Mouse (Mus musculus): Measurements from ENCODE around the gene Slc25a26. TPM values are rescaled to one million over a fixed set of nuclear protein-coding genes. Genes with fewer than 3 reads are reported as not detected.

Slc25a26 gene
- polyA plus RNA-seq (2016; fragmentation: Nextera tagmentation; extraction: Ambion mirVana): 8.7 and 9.3 TPM in 2 replicates

- WGBS: under 1% methylated on average over 37 of the region's 37 CpGs
These were observed at the start of gene Slc25a26 for GRCm38 (mm10) chr6:94499897-94500623. Gene Slc25a26, plus strand, starts transcription at chr6:94500331.

GRCm38 (mm10) chr6:94464037-94464891 lies 35.9 kb upstream of the Slc25a26 start:
- Histone ChIP-seq H3K4me1 (replicated peaks) (peaks cover 14% of the 10 kb centered on the region), H3K4me3 (peak overlapping the region; percentile 34), H3K27ac (peak overlapping the region; percentile 77), H3K27me3 (ENCODE audit: insufficient read depth, poor library complexity, severe bottlenecking) (no peaks in the 10 kb centered on the region), H3K9me3 (no peaks in the 10 kb centered on the region), H3K36me3 (no peaks in the 10 kb centered on the region)
- DNase-seq (ENCODE audit: low spot score): peak; percentile 55
- WGBS: 13% methylated on average over 12 of the region's 12 CpGs

More at GRCm38 (mm10) chr6:94499897-94500623, at the start of gene Slc25a26:
- H3K4me3 ChIP-seq: peak within 1 kb of the TSS; percentile 91
- peak within 1 kb of the TSS; percentile 90 for H3K27ac ChIP-seq
- no peaks in the 10 kb centered on the region for H3K9me3 ChIP-seq
- no peaks in the 10 kb centered on the region for H3K36me3 ChIP-seq
- peaks cover 20% of the 10 kb centered on the region for H3K4me1 ChIP-seq (replicated peaks)
- DNase-seq (ENCODE audit: low spot score): peak; percentile 92
- no peaks in the 10 kb centered on the region for H3K27me3 ChIP-seq (ENCODE audit: insufficient read depth, poor library complexity, severe bottlenecking)

- peaks cover 18% of the 10 kb centered on the region for H3K4me1 ChIP-seq (replicated peaks)
- no peaks in the 10 kb centered on the region for H3K27me3 ChIP-seq (ENCODE audit: insufficient read depth, poor library complexity, severe bottlenecking)
- H3K9me3 ChIP-seq: no peaks in the 10 kb centered on the region
- H3K4me3 ChIP-seq: no peak overlapping the region
- WGBS: 61% methylated on average over 5 of the region's 5 CpGs
- no peaks in the 10 kb centered on the region for H3K36me3 ChIP-seq
- H3K27ac ChIP-seq: no peak overlapping the region
- peak; percentile 12 for DNase-seq (ENCODE audit: low spot score)
These were observed 33.5 kb upstream of the Slc25a26 start for GRCm38 (mm10) chr6:94466508-94467205.

- no peaks in the 10 kb centered on the region for H3K4me1 ChIP-seq (replicated peaks)
- no peak overlapping the region for H3K27ac ChIP-seq
- WGBS: 66% methylated on average over 2 of the region's 2 CpGs
- no peaks in the 10 kb centered on the region for H3K9me3 ChIP-seq
- DNase-seq (ENCODE audit: low spot score): no peak
- no peak overlapping the region for H3K4me3 ChIP-seq
- H3K27me3 ChIP-seq (ENCODE audit: insufficient read depth, poor library complexity, severe bottlenecking): no peaks in the 10 kb centered on the region
- no peaks in the 10 kb centered on the region for H3K36me3 ChIP-seq
These were observed 7.4 kb upstream of the Slc25a26 start for GRCm38 (mm10) chr6:94492739-94493138.

- Histone ChIP-seq H3K27ac (no peak overlapping the region), H3K36me3 (no peaks in the 10 kb centered on the region), H3K27me3 (ENCODE audit: insufficient read depth, poor library complexity, severe bottlenecking) (no peaks in the 10 kb centered on the region), H3K4me1 (replicated peaks) (peaks cover 20% of the 10 kb centered on the region), H3K9me3 (no peaks in the 10 kb centered on the region), H3K4me3 (no peak overlapping the region)
- 70% methylated on average over 6 of the region's 6 CpGs for WGBS
- no peak for DNase-seq (ENCODE audit: low spot score)
These were observed 3.8 kb downstream of the Slc25a26 start for GRCm38 (mm10) chr6:94503963-94504362.

GRCm38 (mm10) chr6:94507921-94508320 lies 7.8 kb downstream of the Slc25a26 start:
- no peaks in the 10 kb centered on the region for H3K27me3 ChIP-seq (ENCODE audit: insufficient read depth, poor library complexity, severe bottlenecking)
- 0 out of 2 replicates have a peak, but pooled peaks cover 3% of the 10 kb centered on the region for H3K4me1 ChIP-seq (replicated peaks)
- 87% methylated on average over 6 of the region's 6 CpGs for WGBS
- no peaks in the 10 kb centered on the region for H3K36me3 ChIP-seq
- DNase-seq (ENCODE audit: low spot score): no peak
- H3K27ac ChIP-seq: no peak overlapping the region
- no peak overlapping the region for H3K4me3 ChIP-seq
- H3K9me3 ChIP-seq: no peaks in the 10 kb centered on the region

GRCm38 (mm10) chr6:94508807-94509206 lies 8.7 kb downstream of the Slc25a26 start:
- no peaks in the 10 kb centered on the region for H3K4me1 ChIP-seq (replicated peaks)
- H3K27ac ChIP-seq: no peak overlapping the region
- no peaks in the 10 kb centered on the region for H3K9me3 ChIP-seq
- 83% methylated on average over 2 of the region's 2 CpGs for WGBS
- no peaks in the 10 kb centered on the region for H3K27me3 ChIP-seq (ENCODE audit: insufficient read depth, poor library complexity, severe bottlenecking)
- H3K36me3 ChIP-seq: no peaks in the 10 kb centered on the region
- H3K4me3 ChIP-seq: no peak overlapping the region
- DNase-seq (ENCODE audit: low spot score): no peak

GRCm38 (mm10) chr6:94509220-94509619 lies 9.1 kb downstream of the Slc25a26 start:
- DNase-seq (ENCODE audit: low spot score): no peak
- 79% methylated on average over 6 of the region's 6 CpGs for WGBS
- Histone ChIP-seq H3K4me1 (replicated peaks) (no peaks in the 10 kb centered on the region), H3K27ac (no peak overlapping the region), H3K27me3 (ENCODE audit: insufficient read depth, poor library complexity, severe bottlenecking) (no peaks in the 10 kb centered on the region), H3K9me3 (no peaks in the 10 kb centered on the region), H3K4me3 (no peak overlapping the region), H3K36me3 (no peaks in the 10 kb centered on the region)

GRCm38 (mm10) chr6:94518171-94518570 lies 18.0 kb downstream of the Slc25a26 start:
- Histone ChIP-seq H3K36me3 (no peaks in the 10 kb centered on the region), H3K4me3 (no peak overlapping the region), H3K27me3 (ENCODE audit: insufficient read depth, poor library complexity, severe bottlenecking) (no peaks in the 10 kb centered on the region), H3K9me3 (no peaks in the 10 kb centered on the region), H3K27ac (no peak overlapping the region), H3K4me1 (replicated peaks) (no peaks in the 10 kb centered on the region)
- DNase-seq (ENCODE audit: low spot score): no peak
- 93% methylated on average over 6 of the region's 6 CpGs for WGBS

GRCm38 (mm10) chr6:94524335-94524734 lies 24.2 kb downstream of the Slc25a26 start:
- Histone ChIP-seq H3K27ac (no peak overlapping the region), H3K9me3 (no peaks in the 10 kb centered on the region), H3K4me3 (no peak overlapping the region), H3K27me3 (ENCODE audit: insufficient read depth, poor library complexity, severe bottlenecking) (no peaks in the 10 kb centered on the region), H3K36me3 (no peaks in the 10 kb centered on the region), H3K4me1 (replicated peaks) (peaks cover 7% of the 10 kb centered on the region)
- WGBS: 30% methylated on average over 2 of the region's 2 CpGs
- DNase-seq (ENCODE audit: low spot score): no peak

GRCm38 (mm10) chr6:94530756-94531155 lies 30.6 kb downstream of the Slc25a26 start:
- peaks cover 3% of the 10 kb centered on the region for H3K4me1 ChIP-seq (replicated peaks)
- H3K9me3 ChIP-seq: no peaks in the 10 kb centered on the region
- no peaks in the 10 kb centered on the region for H3K36me3 ChIP-seq
- H3K4me3 ChIP-seq: no peak overlapping the region
- DNase-seq (ENCODE audit: low spot score): no peak
- 92% methylated on average over 7 of the region's 7 CpGs for WGBS
- H3K27me3 ChIP-seq (ENCODE audit: insufficient read depth, poor library complexity, severe bottlenecking): no peaks in the 10 kb centered on the region
- H3K27ac ChIP-seq: no peak overlapping the region

GRCm38 (mm10) chr6:94532086-94532485 lies 32.0 kb downstream of the Slc25a26 start:
- no peak overlapping the region for H3K4me3 ChIP-seq
- no peak for DNase-seq (ENCODE audit: low spot score)
- WGBS: 84% methylated on average over 4 of the region's 4 CpGs
- H3K4me1 ChIP-seq (replicated peaks): no peaks in the 10 kb centered on the region
- H3K27ac ChIP-seq: no peak overlapping the region
- no peaks in the 10 kb centered on the region for H3K9me3 ChIP-seq
- H3K27me3 ChIP-seq (ENCODE audit: insufficient read depth, poor library complexity, severe bottlenecking): no peaks in the 10 kb centered on the region
- H3K36me3 ChIP-seq: no peaks in the 10 kb centered on the region

Data from hindbrain, embryonic 10.5 days (tissue).